Comparison of ENCODE assay signal across 8 mouse cellular contexts in the genomic region with DNA sequence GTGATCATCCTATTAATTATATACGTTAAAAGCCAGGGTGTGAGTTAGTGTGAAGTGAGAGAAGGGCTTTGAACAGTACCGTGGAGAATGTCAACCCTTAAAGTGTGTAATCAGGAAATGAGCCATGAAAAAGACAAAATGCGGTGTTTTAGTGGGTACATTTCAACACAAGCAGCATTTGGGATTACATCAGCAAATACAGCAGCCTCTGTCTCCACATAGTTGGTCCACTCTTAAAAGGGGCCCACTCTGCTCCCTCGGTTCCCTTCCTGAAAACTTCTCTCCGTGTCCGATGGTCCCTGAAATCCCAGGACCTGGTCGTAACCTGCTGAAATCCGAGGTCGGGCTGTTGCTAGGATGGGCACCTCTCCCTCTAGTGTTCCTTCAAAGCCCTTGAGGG. TPM values are rescaled to one million over a fixed set of nuclear protein-coding genes. Genes with fewer than 3 reads are reported as not detected.
DNase-seq lines count a peak whose midpoint lies in the region; ATAC-seq and TF ChIP-seq lines count a peak whose summit lies in the region.

No protein-coding gene starts in this region.

- no peaks in the 10 kb centered on the region for H3K27me3 ChIP-seq in liver, adult 2 months (ENCODE audit: control insufficient read depth, insufficient read depth, low read length)
- no peaks in the 10 kb centered on the region for H3K27me3 ChIP-seq in embryonic facial prominence, embryonic 13.5 days
- H3K27me3 ChIP-seq in limb, embryonic 11.5 days (ENCODE audit: control insufficient read depth, insufficient read depth, low read length), result no peaks in the 10 kb centered on the region
- no peaks in the 10 kb centered on the region for H3K27me3 ChIP-seq in neural tube, embryonic 15.5 days (replicated peaks)

- H3K4me1 ChIP-seq in liver, adult 2 months (ENCODE audit: control insufficient read depth, insufficient read depth, low read length), result peaks cover 23% of the 10 kb centered on the region
- peaks cover 6% of the 10 kb centered on the region for H3K4me1 ChIP-seq in embryonic facial prominence, embryonic 13.5 days
- H3K4me1 ChIP-seq in limb, embryonic 11.5 days (ENCODE audit: control insufficient read depth, insufficient read depth, low read length), result no peaks in the 10 kb centered on the region
- H3K4me1 ChIP-seq in neural tube, embryonic 15.5 days, result peaks cover 24% of the 10 kb centered on the region

- peak overlapping the region; percentile 77 for H3K4me2 ChIP-seq in embryonic facial prominence, embryonic 13.5 days
- H3K4me2 ChIP-seq in limb, embryonic 11.5 days (ENCODE audit: low read depth, severe bottlenecking), result peak overlapping the region; percentile 62
- peak overlapping the region; percentile 92 for H3K4me2 ChIP-seq in neural tube, embryonic 15.5 days

- TF ChIP-seq CTCF in liver, adult 2 months (IDR thresholded peaks at IDR 0.05; ENCODE audit: low read depth, low read length), result no peak

- DNase-seq in liver, adult 2 months (ENCODE audit: extremely low read depth, low read depth, low spot score), result no peak
- DNase-seq in liver, result no peak
- DNase-seq in limb, embryonic 11.5 days (ENCODE audit: low spot score), result no peak
- DNase-seq in layer of hippocampus, adult 11-12 months (ENCODE audit: low spot score), result no peak
- no peak for DNase-seq in thymus, postnatal 25 days
- DNase-seq in thymus, adult 18-20 months, result no peak

- H3K27ac ChIP-seq in liver, adult 2 months (replicated peaks; ENCODE audit: insufficient read depth, low read depth, low read length), result peak overlapping the region; percentile 80
- H3K27ac ChIP-seq in embryonic facial prominence, embryonic 13.5 days, result peak overlapping the region; percentile 92
- H3K27ac ChIP-seq in limb, embryonic 11.5 days (replicated peaks; ENCODE audit: low read depth, low read length), result peak overlapping the region; percentile 38
- H3K27ac ChIP-seq in neural tube, embryonic 15.5 days (replicated peaks), result peak overlapping the region; percentile 82

- WGBS in liver, adult 2 months, result 1% methylated on average over 9 of the region's 9 CpGs
- under 1% methylated on average over 9 of the region's 9 CpGs for WGBS in embryonic facial prominence, embryonic 13.5 days
- 4% methylated on average over 9 of the region's 9 CpGs for WGBS in limb, embryonic 11.5 days
- WGBS in neural tube, embryonic 15.5 days, result under 1% methylated on average over 9 of the region's 9 CpGs

- peak overlapping the region; percentile 94 for H3K9ac ChIP-seq in liver, adult 2 months (ENCODE audit: low read depth, low read length)
- peak overlapping the region; percentile 94 for H3K9ac ChIP-seq in embryonic facial prominence, embryonic 13.5 days
- H3K9ac ChIP-seq in limb, embryonic 11.5 days (ENCODE audit: low read length), result peak overlapping the region; percentile 62
- H3K9ac ChIP-seq in neural tube, embryonic 15.5 days (replicated peaks), result peak overlapping the region; percentile 59

- H3K36me3 ChIP-seq in liver, adult 2 months (ENCODE audit: control insufficient read depth, insufficient read depth, low read length), result peaks cover 23% of the 10 kb centered on the region
- peaks cover 24% of the 10 kb centered on the region for H3K36me3 ChIP-seq in embryonic facial prominence, embryonic 13.5 days
- no peaks in the 10 kb centered on the region; the same call in 1 of the 2 replicates for H3K36me3 ChIP-seq in limb, embryonic 11.5 days (ENCODE audit: control insufficient read depth, insufficient read depth, low read length)
- H3K36me3 ChIP-seq in neural tube, embryonic 15.5 days, result peaks cover 11% of the 10 kb centered on the region

- H3K79me2 ChIP-seq in liver, adult 2 months (ENCODE audit: control insufficient read depth, insufficient read depth, low read length), result peaks cover 14% of the 10 kb centered on the region; the same call in 1 of the 2 replicates

- ATAC-seq in embryonic facial prominence, embryonic 13.5 days (ENCODE audit: insufficient number of reproducible peaks, insufficient read depth, low FRiP score, low TSS enrichment, low read depth), result no peak
- ATAC-seq in limb, embryonic 11.5 days (ENCODE audit: insufficient number of reproducible peaks, low FRiP score, low TSS enrichment, low read depth), result no peak; the same call in 1 of the 2 replicates
- no peak for ATAC-seq in neural tube, embryonic 15.5 days (ENCODE audit: low FRiP score)

- no peaks in the 10 kb centered on the region for H3K9me3 ChIP-seq in embryonic facial prominence, embryonic 13.5 days
- H3K9me3 ChIP-seq in limb, embryonic 11.5 days (ENCODE audit: control insufficient read depth, low read length), result no peaks in the 10 kb centered on the region
- H3K9me3 ChIP-seq in neural tube, embryonic 15.5 days (replicated peaks), result no peaks in the 10 kb centered on the region

- no peak for TF ChIP-seq POLR2A in liver, adult 2 months (IDR thresholded peaks at IDR 0.05; ENCODE audit: extremely low read depth, insufficient read depth, low read length)

- H3K4me3 ChIP-seq in liver, adult 2 months (ENCODE audit: insufficient read depth, low read depth, low read length), result peak overlapping the region; percentile 98
- peak overlapping the region; percentile 85 for H3K4me3 ChIP-seq in embryonic facial prominence, embryonic 13.5 days
- peak overlapping the region; percentile 55 for H3K4me3 ChIP-seq in limb, embryonic 11.5 days (ENCODE audit: low read depth, low read length)
- H3K4me3 ChIP-seq in neural tube, embryonic 15.5 days (replicated peaks), result peak overlapping the region; percentile 65

RNA-seq across cellular contexts. Expression of a gene that starts 0.7 kb away (rescaled TPM):
- total RNA-seq in liver, adult 2 months (2014; rRNA removed), result 435 and 567 TPM in 2 replicates
- 144 and 156 TPM in 2 replicates for polyA plus RNA-seq in liver, adult 2 months (2012; rRNA removed)
- polyA plus RNA-seq in embryonic facial prominence, embryonic 13.5 days (2015; fragmentation: Nextera tagmentation; extraction: Ambion mirVana), result 228 and 237 TPM in 2 replicates
- 243 and 245 TPM in 2 replicates for polyA plus RNA-seq in limb, embryonic 11.5 days (2014; fragmentation: Nextera tagmentation; extraction: Ambion mirVana)
- 179 and 188 TPM in 2 replicates for polyA plus RNA-seq in neural tube, embryonic 15.5 days (2015; fragmentation: Nextera tagmentation; extraction: Ambion mirVana)

RNA-seq across cellular contexts. Expression of a gene that starts 26.9 kb away (rescaled TPM):
- total RNA-seq in liver, adult 2 months (2014; rRNA removed), result 198 and 305 TPM in 2 replicates
- polyA plus RNA-seq in liver, adult 2 months (2012; rRNA removed), result 74.6 and 79.5 TPM in 2 replicates
- polyA plus RNA-seq in embryonic facial prominence, embryonic 13.5 days (2015; fragmentation: Nextera tagmentation; extraction: Ambion mirVana), result not detected in 2 replicates
- polyA plus RNA-seq in limb, embryonic 11.5 days (2014; fragmentation: Nextera tagmentation; extraction: Ambion mirVana), result not detected in 2 replicates
- not detected in 2 replicates for polyA plus RNA-seq in neural tube, embryonic 15.5 days (2015; fragmentation: Nextera tagmentation; extraction: Ambion mirVana)

RNA-seq across cellular contexts. Expression of a gene that starts 47.1 kb away (rescaled TPM):
- total RNA-seq in liver, adult 2 months (2014; rRNA removed), result 31.4 and 32.5 TPM in 2 replicates
- polyA plus RNA-seq in liver, adult 2 months (2012; rRNA removed), result 11.7 and 12.5 TPM in 2 replicates
- polyA plus RNA-seq in embryonic facial prominence, embryonic 13.5 days (2015; fragmentation: Nextera tagmentation; extraction: Ambion mirVana), result 38.3 and 44.5 TPM in 2 replicates
- 52.4 and 55.3 TPM in 2 replicates for polyA plus RNA-seq in limb, embryonic 11.5 days (2014; fragmentation: Nextera tagmentation; extraction: Ambion mirVana)
- polyA plus RNA-seq in neural tube, embryonic 15.5 days (2015; fragmentation: Nextera tagmentation; extraction: Ambion mirVana), result 47.0 and 47.5 TPM in 2 replicates

Comparison
In these comparisons a context has a peak if more than half of its experiments do, and no peak if none do; other contexts are left out.
1. H3K27ac ChIP-seq: peak in every context shown above with its lines; median percentile 92 in embryonic facial prominence, embryonic 13.5 days; 82 in neural tube, embryonic 15.5 days; 80 in liver, adult 2 months; 38 in limb, embryonic 11.5 days.
2. RNA of a gene that starts 26.9 kb away (polyA plus RNA-seq): 74.6 to 79.5 TPM in liver, adult 2 months; not detected in embryonic facial prominence, embryonic 13.5 days, not detected in limb, embryonic 11.5 days and not detected in neural tube, embryonic 15.5 days; every median in the first group is over 10 times any median in the second.
3. Peak in every context shown above with its lines, with median percentiles within 50 percentile points of each other: H3K4me3 ChIP-seq, H3K9ac ChIP-seq and H3K4me2 ChIP-seq.